Mouse (Mus musculus) ovary, adult 18-20 months (tissue): ENCODE measurements around the gene Rnf149.
A peak's percentile ranks its signal among the peaks of the same experiment; 100 is the strongest.
"Not testable (repeated sequence)": the region's sequence is repeated elsewhere in the genome, so short reads cannot be mapped to it uniquely, and the experiment has no call there.

ENCODE experiments used
- DNase-seq: peaks from one replicate; pipeline ENCODE4 v3.0.0; 2022; ENCODE audit warnings: low spot score, mixed read lengths

The Rnf149 gene

GRCm38 (mm10) chr1:39577253-39577705 lies at the start of gene Rnf149:
Rnf149 (minus strand) TSS chr1:39577405.
- DNase-seq, result peak; percentile 94

- DNase-seq, result no peak
These were observed 48.3 kb upstream of the Rnf149 start for GRCm38 (mm10) chr1:39625491-39625890.

- no peak for DNase-seq
These were observed 46.5 kb upstream of the Rnf149 start for GRCm38 (mm10) chr1:39623729-39624128.

- no peak for DNase-seq
These were observed 45.9 kb upstream of the Rnf149 start for GRCm38 (mm10) chr1:39623106-39623505.

GRCm38 (mm10) chr1:39618524-39618923 lies 41.3 kb upstream of the Rnf149 start:
- no peak for DNase-seq

- no peak for DNase-seq
These were observed 38.3 kb upstream of the Rnf149 start for GRCm38 (mm10) chr1:39615526-39615925.

- peak; percentile 9 for DNase-seq
These were observed 37.5 kb upstream of the Rnf149 start for GRCm38 (mm10) chr1:39614462-39615279.

- DNase-seq, result no peak
These were observed 35.9 kb upstream of the Rnf149 start for GRCm38 (mm10) chr1:39613061-39613460.

- DNase-seq, result no peak
These were observed 35.3 kb upstream of the Rnf149 start for GRCm38 (mm10) chr1:39612491-39612890.

GRCm38 (mm10) chr1:39608534-39608933 lies 31.3 kb upstream of the Rnf149 start:
- DNase-seq, result no peak

GRCm38 (mm10) chr1:39602477-39602876 lies 25.3 kb upstream of the Rnf149 start:
- no peak for DNase-seq

GRCm38 (mm10) chr1:39598726-39599125 lies 21.5 kb upstream of the Rnf149 start:
- peak; percentile 63 for DNase-seq

- not testable (repeated sequence) for DNase-seq
These were observed 19.9 kb upstream of the Rnf149 start for GRCm38 (mm10) chr1:39597135-39597534.

- no peak for DNase-seq
These were observed 16.6 kb upstream of the Rnf149 start for GRCm38 (mm10) chr1:39593836-39594235.

- no peak for DNase-seq
These were observed 14.9 kb upstream of the Rnf149 start for GRCm38 (mm10) chr1:39592090-39592489.

GRCm38 (mm10) chr1:39591557-39591956 lies 14.4 kb upstream of the Rnf149 start:
- DNase-seq, result not testable (repeated sequence)

- no peak for DNase-seq
These were observed 13.0 kb upstream of the Rnf149 start for GRCm38 (mm10) chr1:39590193-39590592.

- no peak for DNase-seq
These were observed 8.2 kb upstream of the Rnf149 start for GRCm38 (mm10) chr1:39585416-39585815.

GRCm38 (mm10) chr1:39583173-39583572 lies 6.0 kb upstream of the Rnf149 start:
- DNase-seq, result no peak

- DNase-seq, result no peak
These were observed 4.0 kb upstream of the Rnf149 start for GRCm38 (mm10) chr1:39581215-39581614.

GRCm38 (mm10) chr1:39579139-39579538 lies 1.9 kb upstream of the Rnf149 start:
- DNase-seq, result no peak

GRCm38 (mm10) chr1:39578446-39578845 lies 1.2 kb upstream of the Rnf149 start:
- no peak for DNase-seq

GRCm38 (mm10) chr1:39576431-39577243 lies 568 bp downstream of the Rnf149 start:
- peak; percentile 20 for DNase-seq
